Mouse (Mus musculus) bone marrow, adult 2 months (tissue): ENCODE data around the gene Kcnip1.

ENCODE experiments used
- CTCF ChIP-seq: fragments of 200-500 bp; IDR thresholded peaks from 2 replicates; pipeline ENCODE4 v1.5.1; 2011; ENCODE audit warnings: low read length, control low read depth; ENCODE audit not compliant: control insufficient read depth, insufficient read depth
- POLR2A ChIP-seq: fragments of 200-500 bp; IDR thresholded peaks from 2 replicates; pipeline ENCODE4 v1.6.1; 2011; ENCODE audit warnings: low read depth, mild to moderate bottlenecking, control low read depth, low read length, borderline replicate concordance; ENCODE audit not compliant: control insufficient read depth

DNA sequence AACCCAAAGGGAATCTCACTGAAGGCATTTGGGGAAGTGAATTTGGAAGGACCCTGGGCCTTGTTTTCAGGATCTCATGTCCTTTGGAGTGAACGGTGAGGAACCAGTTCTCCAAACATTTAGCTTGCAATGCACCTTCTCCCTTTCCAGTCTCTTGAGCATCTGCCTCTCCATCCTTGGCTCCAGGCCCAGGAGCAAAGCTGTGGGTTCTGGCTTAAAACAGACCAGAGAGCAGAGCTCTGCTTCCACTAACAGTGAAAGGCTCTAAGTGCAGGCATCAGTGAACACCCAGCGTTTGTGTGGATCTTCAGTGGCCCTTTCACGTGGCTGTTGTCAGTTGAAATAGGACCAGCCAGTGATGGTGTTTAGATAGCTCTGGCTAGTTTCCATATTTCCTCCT is 307.0 kb downstream of the Kcnip1 start:
- TF ChIP-seq CTCF (no peak), POLR2A (no peak)
